Mouse (Mus musculus): Measurements from ENCODE around the gene Tmc5.

DNA sequence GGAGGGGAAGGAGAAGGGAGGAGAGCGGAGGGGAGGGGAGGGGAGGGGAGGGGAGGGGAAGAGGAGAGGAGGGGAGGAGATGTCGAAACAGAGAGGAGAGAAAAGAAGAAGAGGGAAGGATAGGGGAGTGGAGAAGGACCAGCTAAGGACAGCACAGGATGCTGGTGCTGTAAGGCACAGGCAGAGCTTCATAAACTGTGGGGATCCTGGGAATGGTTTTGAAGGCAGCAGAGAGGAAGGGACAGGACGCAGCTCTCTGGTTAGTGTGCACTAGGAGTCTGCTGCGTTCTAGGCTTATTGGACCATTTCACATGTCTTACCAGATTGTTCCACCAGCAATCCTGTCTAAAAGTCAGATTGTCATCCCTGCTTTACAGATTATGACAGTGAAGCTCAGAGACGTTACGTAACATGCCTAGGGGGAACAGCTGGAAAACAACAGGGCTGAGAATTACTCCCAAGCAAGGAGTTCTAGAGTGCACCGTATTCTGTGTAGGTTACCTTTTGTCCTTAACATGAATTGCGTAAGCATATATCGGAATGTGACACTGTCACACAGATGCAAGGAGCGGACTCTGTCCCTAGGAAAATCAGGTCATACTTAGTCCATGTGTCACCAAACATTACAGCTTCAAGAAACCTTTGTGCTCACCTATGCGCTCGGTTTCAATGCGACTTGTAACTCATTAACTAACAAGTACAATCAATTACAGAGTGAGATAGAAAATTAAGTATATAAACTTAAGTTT is 30.6 kb downstream of the Tmc5 start:
- TF ChIP-seq CTCF (IDR thresholded peaks at IDR 0.05; ENCODE audit: borderline replicate concordance, control insufficient read depth, extremely low read depth, insufficient read depth, low read length, poor library complexity) (no peak), POLR2A (IDR thresholded peaks at IDR 0.05; ENCODE audit: control insufficient read depth, extremely low read depth, insufficient read depth, low read length, poor library complexity) (no peak)
